Mouse (Mus musculus) stomach, embryonic 15.5 days (tissue): ENCODE measurements around the gene Elmsan1. TPM values are rescaled to one million over a fixed set of nuclear protein-coding genes. Genes with fewer than 3 reads are reported as not detected.

Experiments used
- ATAC-seq: fragments of 200-750 bp; cut with Nextera tagmentation; 2 replicates; pipeline ENCODE4 v1.8.0; 2017; ENCODE audit warnings: low read depth, moderate number of reproducible peaks, moderate TSS enrichment; ENCODE audit not compliant: insufficient read depth, low FRiP score
- H3K27ac ChIP-seq: fragments of 300-500 bp; sonication (generic); 2 replicates; pipeline ENCODE4 v1.5.1; 2015; ENCODE audit warnings: mild to moderate bottlenecking, inconsistent platforms
- H3K27me3 ChIP-seq: fragments of 300-500 bp; sonication (generic); replicated peaks from 2 replicates; pipeline ENCODE4 v1.6.1; 2015; ENCODE audit warnings: inconsistent platforms
- H3K36me3 ChIP-seq: fragments of 300-500 bp; sonication (generic); 2 replicates; pipeline ENCODE4 v1.6.1; 2015; ENCODE audit warnings: inconsistent platforms
- H3K4me1 ChIP-seq: fragments of 300-500 bp; sonication (generic); 2 replicates; pipeline ENCODE4 v1.6.1; 2015; ENCODE audit warnings: inconsistent platforms
- H3K4me2 ChIP-seq: fragments of 300-500 bp; sonication (generic); 2 replicates; pipeline ENCODE4 v1.6.1; 2015; ENCODE audit warnings: mild to moderate bottlenecking, inconsistent platforms
- H3K4me3 ChIP-seq: fragments of 300-500 bp; sonication (generic); replicated peaks from 2 replicates; pipeline ENCODE4 v1.5.1; 2015; ENCODE audit warnings: inconsistent platforms
- H3K9ac ChIP-seq: fragments of 300-500 bp; sonication (generic); 2 replicates; pipeline ENCODE4 v1.6.1; 2015; ENCODE audit warnings: inconsistent platforms
- H3K9me3 ChIP-seq: fragments of 300-500 bp; sonication (generic); 2 replicates; pipeline ENCODE4 v1.6.1; 2016; ENCODE audit warnings: inconsistent platforms
- whole genome bisulfite sequencing: fragments of 180-500 bp; shearing (Covaris S2); methylation state at CpG from one replicate; pipeline ENCODE4 v1.1.7; 2015; 5-methylcytosine and 5-hydroxymethylcytosine counted together
- polyA plus RNA-seq: library from polyadenylated mRNA; unstranded; fragments of >200 nt; fragmentation: Nextera tagmentation; extraction: Ambion mirVana; gene quantifications from 2 replicates; pipeline ENCODE4 v1.2.1, GENCODE M21; 2015

Gene Elmsan1
- polyA plus RNA-seq, 1 experiment from 2014 or later, result 9.9 TPM

GRCm38 (mm10) chr12:84178652-84179445 lies 39.8 kb downstream of the Elmsan1 start:
- no peak overlapping the region for H3K9ac ChIP-seq
- no peak overlapping the region for H3K4me3 ChIP-seq
- H3K36me3 ChIP-seq, result peaks cover under 1% of the 10 kb centered on the region; the same call in 1 of the 2 replicates
- H3K27me3 ChIP-seq, result no peaks in the 10 kb centered on the region
- H3K4me2 ChIP-seq, result peak overlapping the region; percentile 8; the same call in 1 of the 2 replicates
- H3K9me3 ChIP-seq, result no peaks in the 10 kb centered on the region
- peaks cover 72% of the 10 kb centered on the region for H3K4me1 ChIP-seq
- no peak for ATAC-seq
- 49% methylated on average over 10 of the region's 10 CpGs for WGBS
- H3K27ac ChIP-seq, result peak overlapping the region; percentile 77

- Histone ChIP-seq H3K4me1 (peaks cover 78% of the 10 kb centered on the region), H3K4me3 (no peak overlapping the region), H3K4me2 (no peak overlapping the region), H3K9me3 (no peaks in the 10 kb centered on the region), H3K9ac (no peak overlapping the region), H3K36me3 (peaks cover 8% of the 10 kb centered on the region; the same call in 1 of the 2 replicates), H3K27me3 (no peaks in the 10 kb centered on the region), H3K27ac (peak overlapping the region; percentile 97)
- ATAC-seq, result no peak
- 52% methylated on average over 1 of the region's 1 CpGs for WGBS
Measured at GRCm38 (mm10) chr12:84178052-84178451, 40.6 kb downstream of the Elmsan1 start.

- H3K9me3 ChIP-seq, result no peaks in the 10 kb centered on the region
- peak overlapping the region; percentile 97 for H3K27ac ChIP-seq
- no peak for ATAC-seq
- no peak overlapping the region for H3K9ac ChIP-seq
- peaks cover 16% of the 10 kb centered on the region; the same call in 1 of the 2 replicates for H3K36me3 ChIP-seq
- peak overlapping the region; percentile 69 for H3K4me2 ChIP-seq
- H3K27me3 ChIP-seq, result no peaks in the 10 kb centered on the region
- H3K4me1 ChIP-seq, result peaks cover 77% of the 10 kb centered on the region
- WGBS, result 36% methylated on average over 6 of the region's 6 CpGs
- no peak overlapping the region for H3K4me3 ChIP-seq
Measured at GRCm38 (mm10) chr12:84176886-84177765, 41.6 kb downstream of the Elmsan1 start.

- Histone ChIP-seq H3K27ac (peak overlapping the region; percentile 97), H3K9ac (peak overlapping the region; percentile 14; the same call in 1 of the 2 replicates), H3K27me3 (no peaks in the 10 kb centered on the region), H3K36me3 (peaks cover 16% of the 10 kb centered on the region; the same call in 1 of the 2 replicates), H3K4me3 (peak overlapping the region; percentile 41), H3K4me2 (peak overlapping the region; percentile 69), H3K9me3 (no peaks in the 10 kb centered on the region), H3K4me1 (peaks cover 68% of the 10 kb centered on the region)
- 7% methylated on average over 13 of the region's 13 CpGs for WGBS
- ATAC-seq, result no peak
Measured at GRCm38 (mm10) chr12:84176126-84176769, 42.4 kb downstream of the Elmsan1 start.

- peak; percentile 87 for ATAC-seq
- Histone ChIP-seq H3K36me3 (peaks cover 21% of the 10 kb centered on the region; the same call in 1 of the 2 replicates), H3K27ac (peak overlapping the region; percentile 97), H3K27me3 (no peaks in the 10 kb centered on the region), H3K4me2 (peak overlapping the region; percentile 69), H3K9ac (no peak overlapping the region; the same call in 1 of the 2 replicates), H3K9me3 (no peaks in the 10 kb centered on the region), H3K4me3 (peak overlapping the region; percentile 41), H3K4me1 (peaks cover 63% of the 10 kb centered on the region)
- WGBS, result under 1% methylated on average over 20 of the region's 20 CpGs
Measured at GRCm38 (mm10) chr12:84175659-84176061, 43.0 kb downstream of the Elmsan1 start.

- Histone ChIP-seq H3K9ac (no peak overlapping the region), H3K27ac (peak overlapping the region; percentile 97), H3K36me3 (peaks cover 21% of the 10 kb centered on the region; the same call in 1 of the 2 replicates), H3K4me2 (peak overlapping the region; percentile 69), H3K27me3 (no peaks in the 10 kb centered on the region), H3K4me3 (no peak overlapping the region), H3K9me3 (no peaks in the 10 kb centered on the region), H3K4me1 (peaks cover 55% of the 10 kb centered on the region)
- 50% methylated on average over 6 of the region's 6 CpGs for whole genome bisulfite sequencing
- ATAC-seq, result peak; percentile 54
Measured at GRCm38 (mm10) chr12:84174871-84175270, 43.8 kb downstream of the Elmsan1 start.

GRCm38 (mm10) chr12:84174190-84174811 lies 44.4 kb downstream of the Elmsan1 start:
- H3K4me2 ChIP-seq, result peak overlapping the region; percentile 69
- WGBS, result 59% methylated on average over 9 of the region's 9 CpGs
- ATAC-seq, result no peak; the same call in 1 of the 2 replicates
- H3K4me3 ChIP-seq, result no peak overlapping the region
- no peaks in the 10 kb centered on the region for H3K9me3 ChIP-seq
- H3K4me1 ChIP-seq, result peaks cover 52% of the 10 kb centered on the region
- H3K9ac ChIP-seq, result no peak overlapping the region
- H3K36me3 ChIP-seq, result peaks cover 21% of the 10 kb centered on the region; the same call in 1 of the 2 replicates
- H3K27me3 ChIP-seq, result no peaks in the 10 kb centered on the region
- H3K27ac ChIP-seq, result peak overlapping the region; percentile 97

GRCm38 (mm10) chr12:84173309-84173915 lies 45.3 kb downstream of the Elmsan1 start:
- Histone ChIP-seq H3K27ac (peak overlapping the region; percentile 97), H3K4me3 (no peak overlapping the region), H3K4me2 (peak overlapping the region; percentile 69; the same call in 1 of the 2 replicates), H3K9ac (no peak overlapping the region), H3K4me1 (peaks cover 43% of the 10 kb centered on the region), H3K9me3 (no peaks in the 10 kb centered on the region), H3K27me3 (no peaks in the 10 kb centered on the region), H3K36me3 (peaks cover 21% of the 10 kb centered on the region; the same call in 1 of the 2 replicates)
- ATAC-seq, result no peak
- 86% methylated on average over 13 of the region's 13 CpGs for WGBS

- H3K4me2 ChIP-seq, result no peak overlapping the region
- H3K9me3 ChIP-seq, result no peaks in the 10 kb centered on the region
- H3K27ac ChIP-seq, result no peak overlapping the region
- H3K9ac ChIP-seq, result no peak overlapping the region
- H3K4me3 ChIP-seq, result no peak overlapping the region
- ATAC-seq, result no peak
- H3K27me3 ChIP-seq, result no peaks in the 10 kb centered on the region
- peaks cover 38% of the 10 kb centered on the region for H3K4me1 ChIP-seq
- 89% methylated on average over 17 of the region's 17 CpGs for WGBS
- peaks cover 21% of the 10 kb centered on the region; the same call in 1 of the 2 replicates for H3K36me3 ChIP-seq
Measured at GRCm38 (mm10) chr12:84172862-84173261, 45.8 kb downstream of the Elmsan1 start.

GRCm38 (mm10) chr12:84172216-84172615 lies 46.5 kb downstream of the Elmsan1 start:
- H3K27ac ChIP-seq, result no peak overlapping the region
- H3K9me3 ChIP-seq, result no peaks in the 10 kb centered on the region
- peaks cover 31% of the 10 kb centered on the region for H3K4me1 ChIP-seq
- H3K4me3 ChIP-seq, result no peak overlapping the region
- no peak overlapping the region for H3K9ac ChIP-seq
- H3K27me3 ChIP-seq, result no peaks in the 10 kb centered on the region
- no peak overlapping the region for H3K4me2 ChIP-seq
- ATAC-seq, result no peak
- WGBS, result 95% methylated on average over 3 of the region's 3 CpGs
- peaks cover 21% of the 10 kb centered on the region; the same call in 1 of the 2 replicates for H3K36me3 ChIP-seq
